Mouse (Mus musculus) testis, adult 2 months (tissue): ENCODE measurements around the gene S1pr5.

Experiments used
- CTCF ChIP-seq: fragments of 200-500 bp; IDR thresholded peaks from 2 replicates; pipeline ENCODE4 v1.5.1; 2012; ENCODE audit warnings: low read depth, mild to moderate bottlenecking, inconsistent platforms, low read length, moderate library complexity; ENCODE audit not compliant: control insufficient read depth, insufficient read depth, insufficient replicate concordance
- POLR2A ChIP-seq: fragments of 200-500 bp; IDR thresholded peaks from 2 replicates; pipeline ENCODE4 v1.6.1; 2012; ENCODE audit warnings: low read depth, mild to moderate bottlenecking, inconsistent platforms, low read length, moderate library complexity; ENCODE audit not compliant: control insufficient read depth

- TF ChIP-seq POLR2A (no peak), CTCF (no peak)
These were observed 1.6 kb upstream of the S1pr5 start for GRCm38 (mm10) chr9:21249629-21250508.
